Mouse (Mus musculus) olfactory bulb, adult 2 months (tissue): ENCODE results near the gene Olfr2.
"Not testable (repeated sequence)": the region's sequence is repeated elsewhere in the genome, so short reads cannot be mapped to it uniquely, and the experiment has no call there.

Source experiments
- CTCF ChIP-seq: fragments of 200-500 bp; IDR thresholded peaks from 2 replicates; pipeline ENCODE4 v1.5.1; 2012; ENCODE audit warnings: low read depth, mild to moderate bottlenecking, low read length, moderate library complexity; ENCODE audit not compliant: insufficient read depth
- POLR2A ChIP-seq: fragments of 200-500 bp; IDR thresholded peaks from 2 replicates; pipeline ENCODE4 v1.6.1; 2012; ENCODE audit warnings: mild to moderate bottlenecking, low read depth, low read length, moderate library complexity; ENCODE audit not compliant: insufficient read depth

DNA sequence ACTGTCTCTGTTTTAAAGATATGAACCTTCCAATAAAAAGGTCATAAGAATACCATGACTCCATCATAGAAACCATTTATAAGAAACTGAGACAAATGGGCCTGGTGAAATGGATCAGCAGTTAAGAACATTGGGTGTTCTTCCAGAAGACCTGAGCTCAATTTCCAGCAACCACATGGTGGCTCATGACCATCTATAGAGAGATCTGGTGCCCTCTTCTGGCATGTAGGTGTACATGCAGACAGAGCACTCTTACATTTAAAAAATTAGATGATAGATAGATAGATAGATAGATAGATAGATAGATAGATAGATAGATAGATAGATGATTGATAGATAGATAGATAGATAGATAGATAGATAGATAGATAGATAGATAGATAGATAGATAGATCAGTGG, 38.4 kb downstream of the Olfr2 start:
- not testable (repeated sequence) for TF ChIP-seq POLR2A, CTCF
